Comparison of ENCODE assay signal across 22 mouse cellular contexts in the genomic region with DNA sequence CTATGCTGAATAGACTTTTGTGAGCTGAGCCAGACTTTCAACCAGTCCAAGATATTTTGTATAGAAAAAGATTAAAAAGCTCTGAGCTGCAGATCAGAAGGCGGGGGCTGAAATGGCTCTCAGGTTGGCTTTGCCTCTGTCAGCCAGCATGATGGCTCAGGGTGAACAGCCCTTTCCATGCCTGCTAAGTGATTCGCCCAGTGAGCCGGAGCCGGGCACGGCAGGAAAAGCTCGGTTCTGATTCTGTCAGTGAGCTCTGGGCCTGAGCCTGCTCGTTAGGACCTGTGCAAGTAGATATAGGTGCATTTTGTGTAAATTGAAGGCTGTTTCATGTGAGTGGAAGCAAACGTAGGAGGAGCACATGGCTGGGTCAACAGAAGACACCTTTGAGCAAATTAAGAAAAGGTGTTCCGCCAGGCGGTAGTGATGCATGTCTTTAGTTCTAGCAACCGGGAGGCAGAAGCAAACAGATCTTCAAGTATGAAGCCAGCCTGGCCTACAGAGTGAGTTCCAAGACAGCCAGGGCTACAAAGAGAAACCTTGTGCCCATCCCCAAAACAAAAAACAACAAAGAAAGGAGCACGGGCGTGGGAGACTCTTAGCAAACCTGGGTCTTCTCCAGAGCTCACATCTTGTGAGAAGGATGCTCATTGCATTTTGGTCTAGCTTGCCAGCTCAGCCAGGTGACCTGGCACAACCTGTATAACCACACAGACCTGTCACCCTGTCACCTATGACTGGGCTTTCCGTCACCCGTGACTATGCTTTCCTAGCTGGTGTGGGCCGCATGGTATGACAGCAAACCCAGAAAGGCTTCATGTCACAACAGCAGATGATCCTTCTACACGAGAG. TPM values are rescaled to one million over a fixed set of nuclear protein-coding genes. Genes with fewer than 3 reads are reported as not detected.
DNase-seq lines count a peak whose midpoint lies in the region; ATAC-seq and TF ChIP-seq lines count a peak whose summit lies in the region.
"Had no signal": no experiment of that assay in that cellular context is flagged by ENCODE, and none has a peak within 500 bp of the region (broad histone marks: within the 10 kb centered on the region; RNA-seq: fewer than 3 reads in every experiment).

No protein-coding gene starts in this region.

- H3K4me1 ChIP-seq in kidney, adult 2 months (ENCODE audit: control insufficient read depth, insufficient read depth, low read length): peaks cover 13% of the 10 kb centered on the region
- H3K4me1 ChIP-seq in kidney, embryonic 14.5 days (ENCODE audit: control insufficient read depth, insufficient read depth, low read length): no peaks in the 10 kb centered on the region
- H3K4me1 ChIP-seq in thymus, adult 2 months (replicated peaks; ENCODE audit: control insufficient read depth, insufficient read depth, low read length): peaks cover 90% of the 10 kb centered on the region
- H3K4me1 ChIP-seq: midbrain, embryonic 12.5 days; neural tube, embryonic 15.5 days; stomach, embryonic 15.5 days had no signal

- H3K9me3 ChIP-seq in kidney, embryonic 14.5 days (ENCODE audit: control insufficient read depth, low read length): no peaks in the 10 kb centered on the region
- H3K9me3 ChIP-seq: embryonic facial prominence, embryonic 10.5 days; heart, embryonic 15.5 days; kidney, embryonic 15.5 days; midbrain, embryonic 12.5 days; neural tube, embryonic 15.5 days; stomach, embryonic 15.5 days had no signal

- H3K36me3 ChIP-seq in kidney, adult 2 months (ENCODE audit: control insufficient read depth, insufficient read depth, low read length): no peaks in the 10 kb centered on the region
- no peaks in the 10 kb centered on the region for H3K36me3 ChIP-seq in kidney, embryonic 14.5 days (ENCODE audit: control insufficient read depth, insufficient read depth, low read length)
- H3K36me3 ChIP-seq in thymus, adult 2 months (ENCODE audit: control insufficient read depth, insufficient read depth, low read length): no peaks in the 10 kb centered on the region
- H3K36me3 ChIP-seq: embryonic facial prominence, embryonic 10.5 days; heart, embryonic 15.5 days; kidney, embryonic 15.5 days; midbrain, embryonic 12.5 days; neural tube, embryonic 15.5 days; stomach, embryonic 15.5 days had no signal

- H3K27me3 ChIP-seq in kidney, adult 2 months (replicated peaks; ENCODE audit: control insufficient read depth, insufficient read depth, low read length): no peaks in the 10 kb centered on the region
- no peaks in the 10 kb centered on the region for H3K27me3 ChIP-seq in kidney, embryonic 14.5 days (ENCODE audit: control insufficient read depth, insufficient read depth, low read length)
- no peaks in the 10 kb centered on the region for H3K27me3 ChIP-seq in thymus, adult 2 months (ENCODE audit: control insufficient read depth, insufficient read depth, low read length)
- H3K27me3 ChIP-seq: heart, embryonic 15.5 days; kidney, embryonic 15.5 days; neural tube, embryonic 15.5 days; stomach, embryonic 15.5 days had no signal

- TF ChIP-seq CTCF in kidney, adult 2 months (conservative IDR thresholded peaks at IDR 0.05; ENCODE audit: insufficient read depth, insufficient read length, low read depth, low read length): no peak
- no peak for TF ChIP-seq CTCF in thymus, adult 2 months (IDR thresholded peaks at IDR 0.05; ENCODE audit: borderline replicate concordance, control insufficient read depth, extremely low read depth, insufficient read depth, low read length, poor library complexity)

- no peak overlapping the region for H3K4me3 ChIP-seq in kidney, adult 2 months (ENCODE audit: insufficient read depth, low read depth, low read length)
- no peak overlapping the region for H3K4me3 ChIP-seq in kidney, embryonic 14.5 days (ENCODE audit: low read length)
- no peak overlapping the region for H3K4me3 ChIP-seq in thymus, adult 2 months (ENCODE audit: control insufficient read depth, insufficient read depth, low read length)
- H3K4me3 ChIP-seq: embryonic facial prominence, embryonic 10.5 days; heart, embryonic 15.5 days; kidney, embryonic 15.5 days; midbrain, embryonic 12.5 days; neural tube, embryonic 15.5 days; stomach, embryonic 15.5 days had no signal

- WGBS in kidney, adult 2 months: 76% methylated on average over 17 of the region's 17 CpGs
- WGBS in kidney, embryonic 14.5 days: 81% methylated on average over 17 of the region's 17 CpGs
- WGBS in thymus, adult 2 months: 73% methylated on average over 17 of the region's 17 CpGs

- H3K9ac ChIP-seq in kidney, embryonic 14.5 days (ENCODE audit: low read depth, low read length): no peak overlapping the region
- H3K9ac ChIP-seq: heart, embryonic 15.5 days; kidney, embryonic 15.5 days; liver, postnatal 0 days; midbrain, embryonic 12.5 days; neural tube, embryonic 15.5 days; stomach, embryonic 15.5 days had no signal

- H3K4me2 ChIP-seq in kidney, embryonic 14.5 days (replicated peaks; ENCODE audit: low read depth, low read length): no peak overlapping the region
- H3K4me2 ChIP-seq: heart, embryonic 15.5 days; kidney, embryonic 15.5 days; liver, embryonic 11.5 days; midbrain, embryonic 12.5 days; neural tube, embryonic 15.5 days; stomach, embryonic 15.5 days had no signal

- no peak for ATAC-seq in kidney, embryonic 14.5 days (ENCODE audit: low FRiP score, low TSS enrichment)
- peak; percentile 23 for ATAC-seq in megakaryocyte, adult 5-6 weeks (ENCODE audit: poor library complexity, severe bottlenecking)
- ATAC-seq: forebrain, embryonic 16.5 days; intestine, embryonic 16.5 days; liver, postnatal 0 days; lung, postnatal 0 days had no signal

- DNase-seq in cerebellum, postnatal 10 days: peak; percentile 73 to 77
- no peak for DNase-seq in cerebellum, postnatal 36 days
- DNase-seq in kidney, adult 2 months: peak; percentile 29
- DNase-seq in thymus, adult 2 months: no peak
- DNase-seq in thymus, postnatal 0 days (ENCODE audit: low spot score): no peak
- DNase-seq in liver: no peak
- DNase-seq: heart, postnatal 36 days; kidney, postnatal 36 days; liver, postnatal 0 days had no signal

- H3K27ac ChIP-seq in kidney, adult 2 months (ENCODE audit: insufficient read depth, low read depth, low read length): no peak overlapping the region
- H3K27ac ChIP-seq in kidney, embryonic 14.5 days (ENCODE audit: low read depth, low read length): no peak overlapping the region
- peak overlapping the region; percentile 95 for H3K27ac ChIP-seq in thymus, adult 2 months (ENCODE audit: control insufficient read depth, insufficient read depth, low read length)
- H3K27ac ChIP-seq: embryonic facial prominence, embryonic 10.5 days; heart, embryonic 15.5 days; kidney, embryonic 15.5 days; macrophage; midbrain, embryonic 12.5 days; neural tube, embryonic 15.5 days; stomach, embryonic 15.5 days had no signal

- TF ChIP-seq POLR2A in kidney, adult 2 months (IDR thresholded peaks at IDR 0.05; ENCODE audit: low read depth, low read length): no peak
- TF ChIP-seq POLR2A in thymus, adult 2 months (IDR thresholded peaks at IDR 0.05; ENCODE audit: control insufficient read depth, extremely low read depth, insufficient read depth, low read length, poor library complexity): no peak

RNA-seq across cellular contexts. Expression of a gene that starts 6.6 kb away (rescaled TPM):
- 2.4 and 2.9 TPM in 2 replicates for polyA plus RNA-seq in kidney, adult 2 months (2012; rRNA removed)
- polyA plus RNA-seq in kidney, embryonic 14.5 days (2014; fragmentation: Nextera tagmentation; extraction: Ambion mirVana): 0.20 and 0.34 TPM in 2 replicates
- 276 and 294 TPM in 2 replicates for polyA plus RNA-seq in thymus, adult 2 months (2012; rRNA removed)
- 159 and 186 TPM in 2 replicates for polyA plus RNA-seq in thymus, postnatal 0 days (2015; fragmentation: Nextera tagmentation; extraction: Ambion mirVana)
- 0.21 TPM in 1 of 2 replicates, not detected in the other for total RNA-seq in megakaryocyte, adult 5-6 weeks (2015)
- total RNA-seq in megakaryocyte, adult 5-6 weeks (2017): 0.40 and 0.81 TPM in 2 replicates
- polyA plus RNA-seq: liver, embryonic 11.5 days had no signal

RNA-seq across cellular contexts. Expression of a gene that starts 18.9 kb away (rescaled TPM):
- 4.9 and 6.9 TPM in 2 replicates for polyA plus RNA-seq in kidney, adult 2 months (2012; rRNA removed)
- polyA plus RNA-seq in kidney, embryonic 14.5 days (2014; fragmentation: Nextera tagmentation; extraction: Ambion mirVana): 37.2 and 47.2 TPM in 2 replicates
- polyA plus RNA-seq in thymus, adult 2 months (2012; rRNA removed): 5.6 and 6.0 TPM in 2 replicates
- 31.1 and 31.7 TPM in 2 replicates for polyA plus RNA-seq in thymus, postnatal 0 days (2015; fragmentation: Nextera tagmentation; extraction: Ambion mirVana)
- total RNA-seq in megakaryocyte, adult 5-6 weeks (2015): 6.8 and 7.9 TPM in 2 replicates
- 10.8 and 12.8 TPM in 2 replicates for total RNA-seq in megakaryocyte, adult 5-6 weeks (2017)

RNA-seq across cellular contexts. Expression of a gene that starts 43.2 kb away (rescaled TPM):
- polyA plus RNA-seq in kidney, adult 2 months (2012; rRNA removed): 136 and 184 TPM in 2 replicates
- polyA plus RNA-seq in kidney, embryonic 14.5 days (2014; fragmentation: Nextera tagmentation; extraction: Ambion mirVana): 11.9 and 15.7 TPM in 2 replicates
- polyA plus RNA-seq in thymus, adult 2 months (2012; rRNA removed): 276 and 278 TPM in 2 replicates
- polyA plus RNA-seq in thymus, postnatal 0 days (2015; fragmentation: Nextera tagmentation; extraction: Ambion mirVana): 61.7 and 72.6 TPM in 2 replicates
- 0.02 TPM in 1 of 2 replicates, not detected in the other for total RNA-seq in megakaryocyte, adult 5-6 weeks (2015)
- total RNA-seq in megakaryocyte, adult 5-6 weeks (2017): 1.2 and 1.4 TPM in 2 replicates

RNA-seq across cellular contexts. Expression of a gene that starts 53.7 kb away (rescaled TPM):
- polyA plus RNA-seq in kidney, adult 2 months (2012; rRNA removed): 182 and 203 TPM in 2 replicates
- polyA plus RNA-seq in kidney, embryonic 14.5 days (2014; fragmentation: Nextera tagmentation; extraction: Ambion mirVana): 34.4 and 36.1 TPM in 2 replicates
- 62.1 and 62.8 TPM in 2 replicates for polyA plus RNA-seq in thymus, adult 2 months (2012; rRNA removed)
- 44.5 and 48.3 TPM in 2 replicates for polyA plus RNA-seq in thymus, postnatal 0 days (2015; fragmentation: Nextera tagmentation; extraction: Ambion mirVana)
- 42.3 and 47.1 TPM in 2 replicates for total RNA-seq in megakaryocyte, adult 5-6 weeks (2015)
- 33.1 and 33.5 TPM in 2 replicates for total RNA-seq in megakaryocyte, adult 5-6 weeks (2017)

Comparison
In these comparisons a context has a peak if more than half of its experiments do, and no peak if none do; other contexts are left out.
1. DNase-seq: peak in cerebellum, postnatal 10 days (2 of 2) and kidney, adult 2 months (single experiment); none in cerebellum, postnatal 36 days (0 of 2), thymus, adult 2 months (single experiment), thymus, postnatal 0 days (single experiment) and liver (single experiment).
2. RNA of a gene that starts 6.6 kb away (polyA plus RNA-seq): 276 to 294 TPM in thymus, adult 2 months and 159 to 186 TPM in thymus, postnatal 0 days; 2.4 to 2.9 TPM in kidney, adult 2 months and 0.20 to 0.34 TPM in kidney, embryonic 14.5 days; every median in the first group is over 10 times any median in the second.